Mouse (Mus musculus): ENCODE data around the gene Kif5a. TPM values are rescaled to one million over a fixed set of nuclear protein-coding genes. Genes with fewer than 3 reads are reported as not detected.
A peak's percentile ranks its signal among the peaks of the same experiment; 100 is the strongest.
"Not testable (repeated sequence)": the region's sequence is repeated elsewhere in the genome, so short reads cannot be mapped to it uniquely, and the experiment has no call there.

Gene Kif5a
- polyA plus RNA-seq, 1 experiment from 2014 or later = 94.7 TPM

GRCm38 (mm10) chr10:127197104-127197503 is 66.0 kb downstream of the Kif5a start:
- Histone ChIP-seq H3K9me3 (ENCODE audit: control insufficient read depth, low read length) (no peaks in the 10 kb centered on the region), H3K9ac (replicated peaks; ENCODE audit: low read length) (no peak overlapping the region), H3K27ac (replicated peaks; ENCODE audit: low read depth, low read length) (no peak overlapping the region), H3K4me2 (ENCODE audit: low read length) (no peak overlapping the region), H3K27me3 (ENCODE audit: control insufficient read depth, insufficient read depth, low read length) (no peaks in the 10 kb centered on the region), H3K4me3 (replicated peaks; ENCODE audit: low read depth, low read length) (no peak overlapping the region), H3K36me3 (ENCODE audit: control insufficient read depth, insufficient read depth, low read length) (peaks cover 49% of the 10 kb centered on the region), H3K4me1 (ENCODE audit: control insufficient read depth, insufficient read depth, low read length) (peaks cover 20% of the 10 kb centered on the region)
- ATAC-seq (ENCODE audit: low FRiP score, low TSS enrichment) (no peak), DNase-seq (no peak)
- WGBS = 95% methylated on average over 8 of the region's 8 CpGs

- H3K4me1 ChIP-seq (ENCODE audit: control insufficient read depth, insufficient read depth, low read length) = peaks cover 20% of the 10 kb centered on the region
- peaks cover 54% of the 10 kb centered on the region for H3K36me3 ChIP-seq (ENCODE audit: control insufficient read depth, insufficient read depth, low read length)
- H3K4me2 ChIP-seq (ENCODE audit: low read length) = peak overlapping the region; percentile 89
- WGBS = 3% methylated on average over 5 of the region's 5 CpGs
- H3K9me3 ChIP-seq (ENCODE audit: control insufficient read depth, low read length) = no peaks in the 10 kb centered on the region
- H3K27ac ChIP-seq (replicated peaks; ENCODE audit: low read depth, low read length) = peak overlapping the region; percentile 93
- ATAC-seq (ENCODE audit: low FRiP score, low TSS enrichment) (peak; percentile 51; the same call in 1 of the 2 replicates), DNase-seq (peak; percentile 72)
- H3K27me3 ChIP-seq (ENCODE audit: control insufficient read depth, insufficient read depth, low read length) = no peaks in the 10 kb centered on the region
- peak overlapping the region; percentile 85 for H3K4me3 ChIP-seq (replicated peaks; ENCODE audit: low read depth, low read length)
- H3K9ac ChIP-seq (replicated peaks; ENCODE audit: low read length) = peak overlapping the region; percentile 97; the same call in 1 of the 2 replicates
Measured at GRCm38 (mm10) chr10:127196392-127196791, 66.8 kb downstream of the Kif5a start.

GRCm38 (mm10) chr10:127195328-127196129 is 67.6 kb downstream of the Kif5a start, which contains the start of gene Dtx3:
Dtx3 (minus strand) TSS chr10:127195728.
- 0% methylated on average over 45 of the region's 47 CpGs for WGBS
- peak within 1 kb of the TSS; percentile 85 for H3K4me3 ChIP-seq (replicated peaks; ENCODE audit: low read depth, low read length)
- ATAC-seq (ENCODE audit: low FRiP score, low TSS enrichment) (peak; percentile 80), DNase-seq (peak; percentile 79)
- peak within 1 kb of the TSS; percentile 89 for H3K4me2 ChIP-seq (ENCODE audit: low read length)
- no peaks in the 10 kb centered on the region for H3K9me3 ChIP-seq (ENCODE audit: control insufficient read depth, low read length)
- H3K36me3 ChIP-seq (ENCODE audit: control insufficient read depth, insufficient read depth, low read length) = peaks cover 55% of the 10 kb centered on the region
- peaks cover 20% of the 10 kb centered on the region for H3K4me1 ChIP-seq (ENCODE audit: control insufficient read depth, insufficient read depth, low read length)
- H3K9ac ChIP-seq (replicated peaks; ENCODE audit: low read length) = peak within 1 kb of the TSS; percentile 97
- H3K27ac ChIP-seq (replicated peaks; ENCODE audit: low read depth, low read length) = peak within 1 kb of the TSS; percentile 93
- H3K27me3 ChIP-seq (ENCODE audit: control insufficient read depth, insufficient read depth, low read length) = no peaks in the 10 kb centered on the region

- Histone ChIP-seq H3K27me3 (ENCODE audit: control insufficient read depth, insufficient read depth, low read length) (no peaks in the 10 kb centered on the region), H3K4me1 (ENCODE audit: control insufficient read depth, insufficient read depth, low read length) (peaks cover 25% of the 10 kb centered on the region), H3K9me3 (ENCODE audit: control insufficient read depth, low read length) (no peaks in the 10 kb centered on the region), H3K4me3 (replicated peaks; ENCODE audit: low read depth, low read length) (peak overlapping the region; percentile 85), H3K36me3 (ENCODE audit: control insufficient read depth, insufficient read depth, low read length) (peaks cover 49% of the 10 kb centered on the region), H3K27ac (replicated peaks; ENCODE audit: low read depth, low read length) (peak overlapping the region; percentile 93), H3K9ac (replicated peaks; ENCODE audit: low read length) (peak overlapping the region; percentile 97), H3K4me2 (ENCODE audit: low read length) (peak overlapping the region; percentile 89)
- 24% methylated on average over 22 of the region's 22 CpGs for WGBS
- ATAC-seq (ENCODE audit: low FRiP score, low TSS enrichment) (peak; percentile 57), DNase-seq (peak; percentile 59)
Measured at GRCm38 (mm10) chr10:127194428-127195327, 68.5 kb downstream of the Kif5a start.

- DNase-seq (no peak), ATAC-seq (ENCODE audit: low FRiP score, low TSS enrichment) (no peak)
- Histone ChIP-seq H3K27me3 (ENCODE audit: control insufficient read depth, insufficient read depth, low read length) (no peaks in the 10 kb centered on the region), H3K4me1 (ENCODE audit: control insufficient read depth, insufficient read depth, low read length) (peaks cover 37% of the 10 kb centered on the region), H3K27ac (replicated peaks; ENCODE audit: low read depth, low read length) (no peak overlapping the region), H3K9ac (replicated peaks; ENCODE audit: low read length) (no peak overlapping the region), H3K4me3 (replicated peaks; ENCODE audit: low read depth, low read length) (no peak overlapping the region), H3K4me2 (ENCODE audit: low read length) (no peak overlapping the region), H3K9me3 (ENCODE audit: control insufficient read depth, low read length) (no peaks in the 10 kb centered on the region), H3K36me3 (ENCODE audit: control insufficient read depth, insufficient read depth, low read length) (peaks cover 32% of the 10 kb centered on the region)
- 90% methylated on average over 9 of the region's 9 CpGs for WGBS
Measured at GRCm38 (mm10) chr10:127193011-127193410, 70.1 kb downstream of the Kif5a start.

- not testable (repeated sequence) for ATAC-seq (ENCODE audit: low FRiP score, low TSS enrichment)
- 90% methylated on average over 1 of the region's 1 CpGs for WGBS
- peaks cover 45% of the 10 kb centered on the region for H3K4me1 ChIP-seq (ENCODE audit: control insufficient read depth, insufficient read depth, low read length)
Measured at GRCm38 (mm10) chr10:127192057-127192328, 71.2 kb downstream of the Kif5a start.

GRCm38 (mm10) chr10:127191191-127192056 is 71.7 kb downstream of the Kif5a start:
- no peaks in the 10 kb centered on the region for H3K27me3 ChIP-seq (ENCODE audit: control insufficient read depth, insufficient read depth, low read length)

More at GRCm38 (mm10) chr10:127192057-127192328, 71.2 kb downstream of the Kif5a start:
- not testable (repeated sequence) for H3K9ac ChIP-seq (replicated peaks; ENCODE audit: low read length); H3K9me3 ChIP-seq (ENCODE audit: control insufficient read depth, low read length); H3K4me2 ChIP-seq (ENCODE audit: low read length); DNase-seq; H3K27me3 ChIP-seq (ENCODE audit: control insufficient read depth, insufficient read depth, low read length); H3K4me3 ChIP-seq (replicated peaks; ENCODE audit: low read depth, low read length); H3K27ac ChIP-seq (replicated peaks; ENCODE audit: low read depth, low read length)
- peaks cover 29% of the 10 kb centered on the region for H3K36me3 ChIP-seq (ENCODE audit: control insufficient read depth, insufficient read depth, low read length)

More at GRCm38 (mm10) chr10:127191191-127192056, 71.7 kb downstream of the Kif5a start:
- H3K9ac ChIP-seq (replicated peaks; ENCODE audit: low read length) = no peak overlapping the region
- no peaks in the 10 kb centered on the region for H3K9me3 ChIP-seq (ENCODE audit: control insufficient read depth, low read length)
- DNase-seq (no peak), ATAC-seq (ENCODE audit: low FRiP score, low TSS enrichment) (no peak)
- H3K4me3 ChIP-seq (replicated peaks; ENCODE audit: low read depth, low read length) = no peak overlapping the region
- H3K27ac ChIP-seq (replicated peaks; ENCODE audit: low read depth, low read length) = no peak overlapping the region
- H3K4me1 ChIP-seq (ENCODE audit: control insufficient read depth, insufficient read depth, low read length) = peaks cover 41% of the 10 kb centered on the region
- WGBS = 75% methylated on average over 19 of the region's 19 CpGs
- peaks cover 29% of the 10 kb centered on the region for H3K36me3 ChIP-seq (ENCODE audit: control insufficient read depth, insufficient read depth, low read length)
- no peak overlapping the region for H3K4me2 ChIP-seq (ENCODE audit: low read length)
